Mouse (Mus musculus): ENCODE results near the gene Fasl. TPM values are rescaled to one million over a fixed set of nuclear protein-coding genes. Genes with fewer than 3 reads are reported as not detected.

Fasl gene
- polyA plus RNA-seq, 1 experiment from 2014 or later: 0.17 TPM

DNA sequence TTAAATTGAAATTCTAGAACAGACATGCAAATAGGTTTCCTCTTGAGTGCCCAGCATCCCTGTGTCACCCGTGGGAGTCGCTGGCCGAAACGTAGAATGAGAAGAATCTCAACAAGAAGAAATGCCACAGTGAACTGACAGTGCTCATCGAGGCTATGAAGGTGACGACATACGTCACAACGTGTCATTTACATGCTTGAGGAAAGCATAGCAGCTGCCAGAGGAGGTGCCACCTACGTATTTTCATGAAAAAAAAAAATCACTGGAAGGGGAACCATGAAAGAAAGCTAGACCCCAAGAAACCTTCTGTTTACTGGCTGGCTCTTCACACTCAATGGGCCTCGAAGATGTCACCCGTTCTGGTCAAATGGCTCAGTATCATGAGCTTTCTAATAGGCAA, 54.0 kb downstream of the Fasl start:
- no peak overlapping the region for H3K4me3 ChIP-seq
- H3K9me3 ChIP-seq: no peaks in the 10 kb centered on the region
- no peaks in the 10 kb centered on the region for H3K4me1 ChIP-seq
- no peak overlapping the region for H3K9ac ChIP-seq (replicated peaks)
- H3K36me3 ChIP-seq: no peaks in the 10 kb centered on the region
- H3K4me2 ChIP-seq (replicated peaks): no peak overlapping the region
- no peaks in the 10 kb centered on the region for H3K27me3 ChIP-seq
- no peak overlapping the region for H3K27ac ChIP-seq (replicated peaks)
- 89% methylated on average over 11 of the region's 11 CpGs for WGBS
- ATAC-seq (replicated peaks): no peak

Other genes with a start within 250 kb of the Fasl start
- 32.4 and 32.6 TPM in 2 replicates for gene Suco, start 88.2 kb upstream of the Fasl start, polyA plus RNA-seq (2015; fragmentation: Nextera tagmentation; extraction: Ambion mirVana)
- gene Pigc, start 180.7 kb upstream of the Fasl start, polyA plus RNA-seq (2015; fragmentation: Nextera tagmentation; extraction: Ambion mirVana): 32.7 and 33.3 TPM in 2 replicates
- 0.17 TPM in 1 of 2 replicates, not detected in the other for gene 4930558K02Rik, start 191.1 kb upstream of the Fasl start, polyA plus RNA-seq (2015; fragmentation: Nextera tagmentation; extraction: Ambion mirVana)